Mouse (Mus musculus): ENCODE data around the gene Olfr1188.

Gene Olfr1188

DNA sequence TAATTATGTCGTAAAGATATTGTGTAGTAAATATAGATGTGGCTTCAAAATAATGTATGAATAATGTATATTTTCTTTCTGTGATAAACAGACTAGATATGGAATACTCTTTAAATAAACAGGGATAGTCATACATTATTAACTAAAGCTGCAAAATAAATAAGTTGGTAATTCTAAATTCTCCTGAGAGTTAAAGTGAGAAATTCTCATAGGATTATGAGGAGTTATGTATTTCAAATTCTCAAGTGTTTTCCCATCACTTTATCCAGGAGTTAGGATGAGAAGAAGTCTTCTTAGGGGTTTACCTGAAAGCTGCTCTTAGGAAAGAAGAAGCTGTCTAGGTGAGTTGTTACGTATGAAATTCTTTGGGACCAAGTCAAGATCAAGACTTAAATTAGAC, at the start of gene Olfr1188:
Olfr1188 (plus strand) TSS at position 301 of the 400 bp plus-strand sequence.
- no peak for DNase-seq (ENCODE audit: extremely low read depth, insufficient read length, low spot score)

DNA sequence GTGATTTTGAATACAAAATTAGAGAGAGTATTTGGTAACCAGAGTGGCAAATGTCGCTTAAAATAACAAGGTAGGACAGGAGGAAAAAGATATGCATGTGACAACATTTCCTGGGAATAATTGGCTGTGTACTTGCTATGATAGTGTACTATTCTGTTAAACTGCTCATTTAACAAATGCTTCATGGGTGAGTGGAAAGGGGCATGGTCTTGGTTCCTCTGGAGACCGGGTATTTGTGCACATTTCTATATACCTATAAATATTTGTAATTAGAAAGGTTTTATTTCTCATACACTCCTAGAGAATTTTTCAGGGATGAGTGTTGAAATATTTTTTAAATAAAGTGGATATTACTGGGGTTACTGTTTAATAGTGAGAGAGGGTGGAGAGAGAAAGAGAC, 38.5 kb upstream of the Olfr1188 start, which contains the start of gene Olfr1186:
Olfr1186 (plus strand) TSS at position 301 of the 400 bp plus-strand sequence.
- no peak for DNase-seq (ENCODE audit: extremely low read depth, insufficient read length, low spot score)

DNA sequence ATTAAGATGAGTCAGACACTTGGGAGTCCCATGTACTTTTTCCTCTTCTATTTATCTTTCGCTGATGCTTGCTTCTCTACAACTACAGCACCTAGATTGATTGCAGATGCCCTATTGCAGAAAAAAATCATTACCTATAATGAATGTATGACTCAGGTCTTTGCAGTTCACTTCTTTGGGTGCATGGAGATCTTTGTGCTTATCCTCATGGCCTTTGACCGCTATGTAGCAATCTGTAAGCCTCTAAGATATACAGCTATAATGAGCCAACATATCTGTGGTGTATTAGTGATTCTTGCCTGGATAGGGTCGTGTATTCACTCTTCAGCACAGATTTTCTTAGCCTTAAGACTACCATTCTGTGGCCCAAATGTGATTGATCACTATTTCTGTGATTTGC, 31.0 kb upstream of the Olfr1188 start:
- no peak for DNase-seq (ENCODE audit: extremely low read depth, insufficient read length, low spot score)

DNA sequence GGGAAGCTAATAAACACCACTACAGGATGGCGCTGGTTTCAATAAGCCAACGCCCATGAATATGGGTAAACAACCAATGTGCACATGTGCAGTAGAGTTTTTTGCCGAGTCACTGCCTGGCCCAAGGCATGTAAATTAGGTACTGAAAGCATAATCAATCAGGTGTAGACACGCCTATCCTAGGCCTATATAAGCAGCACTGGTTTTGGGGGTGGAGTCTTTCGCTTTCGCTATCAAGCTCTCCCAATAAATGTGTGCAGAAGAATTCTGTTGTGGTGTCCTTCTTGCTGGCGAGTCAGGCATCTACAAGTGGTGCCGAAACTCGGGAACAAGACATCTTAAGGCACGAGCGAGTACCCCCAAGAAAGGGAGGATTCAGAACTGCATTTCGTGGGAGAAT, 16.0 kb downstream of the Olfr1188 start:
- peak; percentile 24 for DNase-seq (ENCODE audit: extremely low read depth, insufficient read length, low spot score)

DNA sequence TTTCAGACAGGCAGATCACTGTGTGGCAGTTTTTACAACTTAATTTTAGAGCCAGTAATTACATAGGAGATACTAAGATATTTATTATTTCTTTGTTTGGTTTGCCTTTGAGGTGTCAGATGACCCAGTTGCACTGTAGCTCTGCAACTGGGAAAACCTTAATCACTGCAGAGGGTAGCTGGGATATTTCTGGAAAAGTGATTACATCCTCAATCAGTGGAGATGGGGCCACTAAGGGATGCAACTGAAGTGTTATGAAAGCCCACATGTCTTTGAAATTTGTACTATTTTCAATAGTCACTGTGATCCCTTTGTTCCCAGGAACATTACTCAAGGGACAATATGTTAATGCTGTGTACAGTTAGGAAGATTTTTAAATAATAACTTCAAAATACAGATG, 29.4 kb downstream of the Olfr1188 start, which contains the start of gene Olfr1189:
Olfr1189 (plus strand) TSS at position 301 of the 400 bp plus-strand sequence.
- no peak for DNase-seq (ENCODE audit: extremely low read depth, insufficient read length, low spot score)
